In the genomic region with DNA sequence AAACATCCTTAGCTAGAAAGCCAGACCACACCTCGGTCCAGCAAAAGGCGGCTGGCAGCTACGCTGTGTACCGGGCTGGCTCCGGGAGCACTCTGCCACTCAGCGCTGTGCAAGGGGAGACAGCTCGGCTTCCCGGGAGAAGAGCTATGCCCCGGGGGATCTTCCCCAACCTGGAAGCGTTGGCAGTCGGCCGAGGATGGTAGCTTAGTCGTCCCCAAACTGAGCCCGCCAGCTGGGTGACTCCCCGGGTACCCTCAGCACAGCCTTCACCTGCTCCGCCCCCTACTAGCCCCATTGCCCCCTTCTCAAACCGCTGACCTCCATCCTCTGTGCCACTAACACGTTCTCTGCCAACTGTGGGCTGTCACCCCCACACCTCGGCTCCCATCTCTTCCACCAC, we compare ENCODE assay signal across 9 mouse cellular contexts. TPM values are rescaled to one million over a fixed set of nuclear protein-coding genes. Genes with fewer than 3 reads are reported as not detected.
DNase-seq lines count a peak whose midpoint lies in the region; ATAC-seq lines count a peak whose summit lies in the region.
"Had no signal": no experiment of that assay in that cellular context is flagged by ENCODE, and none has a peak within 500 bp of the region (broad histone marks: within the 10 kb centered on the region; RNA-seq: fewer than 3 reads in every experiment).

No protein-coding gene starts in this region.

- no peak overlapping the region for H3K9ac ChIP-seq in heart, embryonic 16.5 days (ENCODE audit: low read length)
- H3K9ac ChIP-seq in hindbrain, embryonic 13.5 days: peak overlapping the region; percentile 72
- peak overlapping the region; percentile 48 for H3K9ac ChIP-seq in midbrain, embryonic 15.5 days

- DNase-seq in heart, postnatal 10 days: no peak
- peak; percentile 28 for DNase-seq in cerebellum, adult 9-11 months
- no peak for DNase-seq in MN1 (ENCODE audit: low spot score)
- DNase-seq in lung, adult 18-20 months: no peak
- DNase-seq in thymus, postnatal 14 days: no peak

- no peaks in the 10 kb centered on the region for H3K36me3 ChIP-seq in heart, embryonic 16.5 days (ENCODE audit: control insufficient read depth, insufficient read depth)
- no peaks in the 10 kb centered on the region for H3K36me3 ChIP-seq in hindbrain, embryonic 13.5 days
- H3K36me3 ChIP-seq in midbrain, embryonic 15.5 days (replicated peaks): no peaks in the 10 kb centered on the region

- no peaks in the 10 kb centered on the region for H3K9me3 ChIP-seq in heart, embryonic 16.5 days (replicated peaks; ENCODE audit: control insufficient read depth, low read length)
- H3K9me3 ChIP-seq in hindbrain, embryonic 13.5 days: no peaks in the 10 kb centered on the region
- no peaks in the 10 kb centered on the region for H3K9me3 ChIP-seq in midbrain, embryonic 15.5 days

- WGBS in heart, embryonic 16.5 days: 6% methylated on average over 19 of the region's 19 CpGs
- whole genome bisulfite sequencing in hindbrain, embryonic 13.5 days: 3% methylated on average over 19 of the region's 19 CpGs
- 1% methylated on average over 19 of the region's 19 CpGs for WGBS in midbrain, embryonic 15.5 days

- H3K4me1 ChIP-seq in heart, embryonic 16.5 days (ENCODE audit: control insufficient read depth, insufficient read depth, low read length): peaks cover 6% of the 10 kb centered on the region
- H3K4me1 ChIP-seq in hindbrain, embryonic 13.5 days (replicated peaks): peaks cover 41% of the 10 kb centered on the region
- peaks cover 21% of the 10 kb centered on the region; the same call in 1 of the 2 replicates for H3K4me1 ChIP-seq in midbrain, embryonic 15.5 days

- H3K4me2 ChIP-seq in heart, embryonic 16.5 days (ENCODE audit: low read depth, low read length): peak overlapping the region; percentile 85; the same call in 1 of the 2 replicates
- peak overlapping the region; percentile 68 for H3K4me2 ChIP-seq in hindbrain, embryonic 13.5 days
- peak overlapping the region; percentile 85 for H3K4me2 ChIP-seq in midbrain, embryonic 15.5 days

- peak overlapping the region; percentile 59 for H3K4me3 ChIP-seq in heart, embryonic 16.5 days (ENCODE audit: low read length)
- H3K4me3 ChIP-seq in hindbrain, embryonic 13.5 days: peak overlapping the region; percentile 58
- H3K4me3 ChIP-seq in midbrain, embryonic 15.5 days: peak overlapping the region; percentile 69

- ATAC-seq in heart, embryonic 16.5 days (replicated peaks; ENCODE audit: extremely low read depth, insufficient read depth, low FRiP score): no peak
- peak; percentile 30 for ATAC-seq in hindbrain, embryonic 13.5 days (ENCODE audit: low FRiP score)
- ATAC-seq in midbrain, embryonic 15.5 days (replicated peaks): peak; percentile 37

- H3K27me3 ChIP-seq in heart, embryonic 16.5 days (ENCODE audit: control insufficient read depth, insufficient read depth, low read length): peaks cover 67% of the 10 kb centered on the region
- H3K27me3 ChIP-seq in hindbrain, embryonic 13.5 days: peaks cover 46% of the 10 kb centered on the region
- peaks cover 22% of the 10 kb centered on the region for H3K27me3 ChIP-seq in midbrain, embryonic 15.5 days (replicated peaks)

- H3K27ac ChIP-seq in heart, embryonic 16.5 days (ENCODE audit: low read length): no peak overlapping the region
- peak overlapping the region; percentile 95 for H3K27ac ChIP-seq in hindbrain, embryonic 13.5 days
- H3K27ac ChIP-seq in midbrain, embryonic 15.5 days: peak overlapping the region; percentile 88

- intact Hi-C loops in heart, postnatal 10 days (cut with DNase I): no loop called here

RNA-seq across cellular contexts. Expression of a gene that starts 0.6 kb away (rescaled TPM):
- polyA plus RNA-seq in heart, embryonic 16.5 days (2015; fragmentation: Nextera tagmentation; extraction: Ambion mirVana): 0.85 and 1.00 TPM in 2 replicates
- under 1 TPM; 0.26 to 0.27 TPM for total RNA-seq in heart, postnatal 10 days (2021)
- 29.9 and 33.1 TPM in 2 replicates for polyA plus RNA-seq in hindbrain, embryonic 13.5 days (2015; fragmentation: Nextera tagmentation; extraction: Ambion mirVana)
- 24.6 and 26.1 TPM in 2 replicates for polyA plus RNA-seq in midbrain, embryonic 15.5 days (2015; fragmentation: Nextera tagmentation; extraction: Ambion mirVana)
- total RNA-seq: MEL had no signal

Comparison
In these comparisons a context has a peak if more than half of its experiments do, and no peak if none do; other contexts are left out.
1. RNA of a gene that starts 0.6 kb away (polyA plus RNA-seq): 29.9 to 33.1 TPM in hindbrain, embryonic 13.5 days and 24.6 to 26.1 TPM in midbrain, embryonic 15.5 days; 0.85 to 1.00 TPM in heart, embryonic 16.5 days; every median in the first group is over 10 times any median in the second.
2. Peak in every context shown above with its lines, with median percentiles within 50 percentile points of each other: H3K4me2 ChIP-seq and H3K4me3 ChIP-seq.